Mouse (Mus musculus) activated CD4-positive, CD25-positive, alpha-beta regulatory T cell (primary cell): ENCODE measurements around the gene Ppp3r1. TPM values are rescaled to one million over a fixed set of nuclear protein-coding genes. Genes with fewer than 3 reads are reported as not detected.

Source experiments
- polyA plus RNA-seq, 2 experiments: library from polyadenylated mRNA; unstranded; fragments of 100-300 nt; shearing (Covaris generic); gene quantifications; one replicate each; pipeline ENCODE4 v1.2.1; 2017

Gene Ppp3r1
- polyA plus RNA-seq, result 100 to 1,000 TPM in 1 of 2 experiments, 10 to 100 TPM in 1; 93.5 to 106 TPM

DNA sequence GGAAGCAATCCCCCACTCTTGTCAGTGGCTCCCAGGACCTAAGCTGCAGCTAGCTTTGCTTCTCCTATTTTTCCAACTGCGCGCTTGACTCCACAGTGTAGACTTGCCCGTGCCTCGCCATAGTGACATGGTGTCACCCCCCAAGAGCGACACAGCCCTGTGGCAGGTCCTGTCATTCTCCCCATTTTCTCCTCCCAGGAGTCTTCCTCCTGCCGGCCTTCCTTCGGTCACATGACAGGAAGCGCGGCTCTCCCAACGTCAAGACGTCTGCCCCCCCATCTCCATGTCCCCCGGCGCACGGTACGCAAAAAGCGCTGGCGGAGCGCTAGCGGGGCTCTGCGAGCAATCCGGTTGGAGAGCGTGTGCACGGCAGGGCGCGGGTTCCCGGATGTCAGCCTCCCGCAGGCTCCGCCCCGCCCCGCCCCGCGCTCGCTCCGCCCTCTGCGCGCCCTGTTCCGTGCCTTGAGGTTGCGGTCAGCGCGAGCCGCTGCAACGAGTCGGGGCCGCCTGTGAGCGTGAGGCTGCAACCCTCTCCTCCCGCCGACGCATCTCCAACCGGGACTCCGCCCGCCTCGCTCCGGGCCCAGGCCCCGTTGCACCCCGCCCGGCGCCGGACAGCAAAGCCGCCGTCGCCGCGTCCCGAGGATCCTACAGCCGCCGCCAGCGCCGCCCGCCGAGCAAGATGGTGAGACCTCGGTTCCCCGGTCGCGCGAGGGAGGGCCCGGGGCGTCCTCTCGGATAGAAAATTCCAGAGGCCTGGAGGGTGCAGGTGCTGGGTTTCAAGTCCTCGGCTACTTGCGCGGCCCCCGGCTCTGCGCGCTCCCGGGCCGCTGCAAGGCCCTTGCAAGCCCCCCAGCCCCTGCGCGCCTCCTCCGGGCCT lies at the start of gene Ppp3r1:
Gene Ppp3r1, plus strand, starts transcription at position 406 of the 880 bp plus-strand sequence.

DNA sequence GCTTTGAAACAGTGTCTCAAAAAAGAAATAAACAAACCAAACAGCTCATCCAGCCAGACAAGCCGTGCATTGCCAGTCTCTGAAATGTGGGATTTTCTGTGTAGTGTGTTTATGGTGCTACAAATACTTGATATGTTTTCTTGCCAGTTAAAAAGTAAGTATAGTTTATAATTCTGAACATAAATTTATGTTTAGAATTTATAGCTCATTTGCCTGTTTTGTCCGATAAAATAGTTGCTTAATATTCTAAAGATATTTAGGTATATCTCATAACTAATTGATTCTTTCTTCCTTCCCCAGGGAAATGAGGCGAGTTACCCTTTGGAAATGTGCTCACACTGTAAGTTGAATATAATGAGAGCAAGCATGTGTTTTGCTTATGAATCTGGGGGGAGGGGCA lies 22.7 kb downstream of the Ppp3r1 start, which contains the start of gene Wdr92:
Gene Wdr92, plus strand, starts transcription at position 301 of the 400 bp plus-strand sequence.

DNA sequence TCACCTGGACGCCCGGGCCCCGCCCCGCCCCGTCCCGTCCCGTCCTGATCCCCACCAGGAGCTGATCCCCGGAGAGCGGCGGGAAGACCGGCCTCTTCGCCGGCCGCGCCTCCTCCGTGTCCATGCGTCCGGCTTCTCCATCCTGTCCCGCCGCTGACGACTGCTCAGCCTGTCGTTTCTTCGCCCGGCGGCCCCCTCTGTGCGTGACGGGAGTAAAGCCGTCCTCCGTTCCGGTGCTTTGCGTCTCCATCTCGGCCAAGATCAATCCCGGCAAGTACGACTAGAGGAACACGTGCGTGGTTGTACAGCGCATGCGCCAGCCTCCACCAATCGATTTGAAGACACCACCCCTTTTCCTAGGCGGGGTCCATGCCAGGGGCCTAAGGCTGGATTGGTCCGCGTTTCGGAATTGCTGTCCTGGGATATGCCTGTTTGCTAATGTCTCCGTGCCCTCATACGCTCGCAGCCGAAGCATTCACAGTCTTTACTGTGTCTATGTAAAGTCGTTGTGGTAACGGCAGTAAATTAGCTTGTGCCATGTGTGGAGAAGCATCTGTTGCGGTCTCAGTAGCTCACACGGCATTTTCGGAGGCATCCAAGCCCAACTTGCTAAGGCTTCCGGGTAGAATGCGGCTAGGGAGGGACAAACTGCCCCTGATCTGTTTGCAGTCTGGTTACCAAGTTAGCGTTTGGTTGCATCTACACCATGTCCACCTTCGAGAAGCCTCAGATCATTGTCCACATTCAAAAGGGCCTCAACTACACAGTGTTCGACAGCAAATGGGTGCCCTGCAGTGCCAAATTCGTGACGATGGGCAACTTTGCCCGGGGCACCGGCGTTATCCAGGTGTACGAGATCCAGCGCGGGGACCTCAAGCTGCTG lies 52.4 kb downstream of the Ppp3r1 start, which contains the start of gene Pno1:
Gene Pno1, minus strand, starts transcription at position 311 of the 883 bp plus-strand sequence.

Other genes starting within 250 kb of the Ppp3r1 start
- gene Fbxo48, start 207.9 kb upstream of the Ppp3r1 start, polyA plus RNA-seq, result under 1 TPM; 0.75 to 0.81 TPM
- gene Cnrip1, start 107.7 kb upstream of the Ppp3r1 start, polyA plus RNA-seq, result 1 to 10 TPM; 3.5 to 4.0 TPM
- 1 to 10 TPM; 4.7 to 5.7 TPM for gene Plek, start 106.9 kb upstream of the Ppp3r1 start, polyA plus RNA-seq
- gene Wdr92, start 22.8 kb downstream of the Ppp3r1 start, polyA plus RNA-seq, result 10 to 100 TPM; 23.0 to 29.9 TPM
- 10 to 100 TPM; 48.8 to 54.7 TPM for gene Pno1, start 52.3 kb downstream of the Ppp3r1 start, polyA plus RNA-seq
- gene C1d, start 98.3 kb downstream of the Ppp3r1 start, polyA plus RNA-seq, result 10 to 100 TPM; 54.9 to 87.0 TPM